In the genomic region with DNA sequence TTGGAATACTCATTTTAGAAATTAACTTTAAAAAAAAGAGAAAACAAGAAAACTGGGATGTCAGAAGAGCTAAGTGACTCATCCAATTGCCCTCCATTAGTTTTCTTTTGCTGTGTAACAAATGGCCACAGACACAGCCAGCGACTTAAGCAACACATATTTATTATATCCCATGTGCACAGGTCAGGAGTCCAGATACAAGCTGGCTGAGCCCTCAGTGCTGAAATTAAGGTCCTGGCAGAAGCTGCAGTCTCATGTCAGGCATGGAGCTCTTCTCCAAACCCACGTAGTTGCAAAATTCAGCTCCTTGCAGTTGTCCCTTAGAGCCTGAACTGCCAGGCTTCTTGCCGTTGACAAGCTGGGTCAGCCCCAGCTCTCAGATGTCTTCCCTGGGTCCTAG, we compare ENCODE assay signal across 17 mouse cellular contexts.
DNase-seq lines count a peak whose midpoint lies in the region; ATAC-seq and TF ChIP-seq lines count a peak whose summit lies in the region.
"Had no signal": no experiment of that assay in that cellular context is flagged by ENCODE, and none has a peak within 500 bp of the region (broad histone marks: within the 10 kb centered on the region; RNA-seq: fewer than 3 reads in every experiment).

No protein-coding gene starts in this region.

- no peak overlapping the region for H3K4me3 ChIP-seq in kidney, adult 2 months (ENCODE audit: insufficient read depth, low read depth, low read length)
- H3K4me3 ChIP-seq in lung, adult 2 months (replicated peaks; ENCODE audit: extremely low read depth, low read depth, low read length): no peak overlapping the region
- no peak overlapping the region for H3K4me3 ChIP-seq in olfactory bulb, adult 2 months (ENCODE audit: insufficient read depth, low read depth, low read length)
- H3K4me3 ChIP-seq in liver, embryonic 11.5 days (ENCODE audit: low read depth, low read length): no peak overlapping the region
- H3K4me3 ChIP-seq: embryonic facial prominence, embryonic 10.5 days; forebrain, embryonic 13.5 days; heart, embryonic 13.5 days; hindbrain, embryonic 13.5 days had no signal

- TF ChIP-seq POLR2A in kidney, adult 2 months (IDR thresholded peaks at IDR 0.05; ENCODE audit: low read depth, low read length): no peak
- TF ChIP-seq POLR2A in lung, adult 2 months (IDR thresholded peaks at IDR 0.05; ENCODE audit: borderline replicate concordance, extremely low read depth, low read depth, low read length): no peak
- TF ChIP-seq POLR2A in olfactory bulb, adult 2 months (IDR thresholded peaks at IDR 0.05; ENCODE audit: insufficient read depth, low read depth, low read length): no peak

- no peaks in the 10 kb centered on the region for H3K9me3 ChIP-seq in liver, embryonic 11.5 days (ENCODE audit: control insufficient read depth, low read length)
- H3K9me3 ChIP-seq: embryonic facial prominence, embryonic 10.5 days; forebrain, embryonic 13.5 days; heart, embryonic 13.5 days; hindbrain, embryonic 13.5 days had no signal

- H3K4me2 ChIP-seq in liver, embryonic 11.5 days: no peak overlapping the region
- H3K4me2 ChIP-seq: forebrain, embryonic 13.5 days; heart, embryonic 13.5 days; hindbrain, embryonic 13.5 days had no signal

- H3K27ac ChIP-seq in kidney, adult 2 months (ENCODE audit: insufficient read depth, low read depth, low read length): no peak overlapping the region
- peak overlapping the region; percentile 86 for H3K27ac ChIP-seq in olfactory bulb, adult 2 months (ENCODE audit: insufficient read depth, low read depth, low read length)
- no peak overlapping the region for H3K27ac ChIP-seq in liver, embryonic 11.5 days (ENCODE audit: low read depth, low read length)
- H3K27ac ChIP-seq: embryonic facial prominence, embryonic 10.5 days; forebrain, embryonic 13.5 days; heart, embryonic 13.5 days; hindbrain, embryonic 13.5 days; hindbrain, postnatal 0 days had no signal

- 0 out of 2 replicates have a peak, but pooled peaks cover 1% of the 10 kb centered on the region for H3K4me1 ChIP-seq in kidney, adult 2 months (ENCODE audit: control insufficient read depth, insufficient read depth, low read length)
- H3K4me1 ChIP-seq in lung, adult 2 months (ENCODE audit: control insufficient read depth, insufficient read depth, low read length): peaks cover 4% of the 10 kb centered on the region
- peaks cover 15% of the 10 kb centered on the region for H3K4me1 ChIP-seq in olfactory bulb, adult 2 months (ENCODE audit: control insufficient read depth, insufficient read depth, low read length)
- no peaks in the 10 kb centered on the region for H3K4me1 ChIP-seq in liver, embryonic 11.5 days (replicated peaks; ENCODE audit: control insufficient read depth, insufficient read depth, low read length)
- H3K4me1 ChIP-seq: forebrain, embryonic 13.5 days had no signal

- DNase-seq in kidney, adult 2 months: peak; percentile 4
- no peak for DNase-seq in kidney, postnatal 14 days
- DNase-seq in lung, postnatal 36 days: peak; percentile 21
- no peak for DNase-seq in lung, adult 2 months
- DNase-seq in liver, embryonic 11.5 days (ENCODE audit: low spot score): no peak
- DNase-seq: adrenal gland, postnatal 25 days; cerebellum, adult 2 months; cerebellum, postnatal 10 days; forebrain, postnatal 0 days; gastrocnemius, postnatal 36 days; heart, adult 11 months had no signal

- no peak for ATAC-seq in liver, embryonic 11.5 days (replicated peaks; ENCODE audit: low FRiP score)
- ATAC-seq: forebrain, embryonic 13.5 days; forebrain, postnatal 0 days; hindbrain, postnatal 0 days had no signal

- WGBS in kidney, adult 2 months: 74% methylated on average over 3 of the region's 3 CpGs
- WGBS in lung, adult 2 months: 64% methylated on average over 3 of the region's 3 CpGs
- 48% methylated on average over 3 of the region's 3 CpGs for WGBS in olfactory bulb, adult 2 months
- 71% methylated on average over 3 of the region's 3 CpGs for WGBS in liver, embryonic 11.5 days

- TF ChIP-seq CTCF in kidney, adult 2 months (conservative IDR thresholded peaks at IDR 0.05; ENCODE audit: insufficient read depth, insufficient read length, low read depth, low read length): no peak
- TF ChIP-seq CTCF in lung, adult 2 months (IDR thresholded peaks at IDR 0.05; ENCODE audit: insufficient read depth, low read length): no peak
- no peak for TF ChIP-seq CTCF in olfactory bulb, adult 2 months (IDR thresholded peaks at IDR 0.05; ENCODE audit: insufficient read depth, low read depth, low read length)

- no peaks in the 10 kb centered on the region for H3K36me3 ChIP-seq in kidney, adult 2 months (ENCODE audit: control insufficient read depth, insufficient read depth, low read length)
- H3K36me3 ChIP-seq in liver, embryonic 11.5 days (ENCODE audit: control insufficient read depth, insufficient read depth, low read length): no peaks in the 10 kb centered on the region
- H3K36me3 ChIP-seq: embryonic facial prominence, embryonic 10.5 days; heart, embryonic 13.5 days; hindbrain, embryonic 13.5 days had no signal

- H3K9ac ChIP-seq in liver, embryonic 11.5 days (ENCODE audit: low read depth, low read length): no peak overlapping the region
- H3K9ac ChIP-seq: forebrain, embryonic 13.5 days; forebrain, postnatal 0 days; heart, embryonic 13.5 days; hindbrain, embryonic 13.5 days had no signal

- H3K27me3 ChIP-seq in kidney, adult 2 months (replicated peaks; ENCODE audit: control insufficient read depth, insufficient read depth, low read length): no peaks in the 10 kb centered on the region
- no peaks in the 10 kb centered on the region for H3K27me3 ChIP-seq in liver, embryonic 11.5 days (replicated peaks; ENCODE audit: control insufficient read depth, insufficient read depth, low read length)
- H3K27me3 ChIP-seq: forebrain, embryonic 13.5 days; heart, embryonic 13.5 days; hindbrain, embryonic 13.5 days had no signal

Comparison
In these comparisons a context has a peak if more than half of its experiments do, and no peak if none do; other contexts are left out.
1. DNase-seq: peak in kidney, adult 2 months (single experiment) and lung, postnatal 36 days (single experiment); none in kidney, postnatal 14 days (single experiment), lung, adult 2 months (single experiment) and liver, embryonic 11.5 days (single experiment).